Mouse (Mus musculus): ENCODE measurements around the gene Suclg2.

- TF ChIP-seq GATA1 (IDR thresholded peaks at IDR 0.05; ENCODE audit: low read length), result no peak
- no peak for TF ChIP-seq TAL1 (IDR thresholded peaks at IDR 0.05; ENCODE audit: low read length)
These were observed 14.0 kb downstream of the Suclg2 start for GRCm38 (mm10) chr6:95704626-95705025.

Measured in erythroblast, embryonic 14.5 days (primary cell).